Mouse (Mus musculus) left cerebral cortex, adult 9 months (tissue): ENCODE data around the gene Fxyd7.

ENCODE experiments used
- DNase-seq, 2 experiments: peaks; one replicate each; pipeline ENCODE4 v3.0.0; 2022; ENCODE audit warnings: low spot score in 2 of 2

Fxyd7 gene

GRCm38 (mm10) chr7:31007775-31008174 lies 43.5 kb downstream of the Fxyd7 start:
- no peak for DNase-seq

DNA sequence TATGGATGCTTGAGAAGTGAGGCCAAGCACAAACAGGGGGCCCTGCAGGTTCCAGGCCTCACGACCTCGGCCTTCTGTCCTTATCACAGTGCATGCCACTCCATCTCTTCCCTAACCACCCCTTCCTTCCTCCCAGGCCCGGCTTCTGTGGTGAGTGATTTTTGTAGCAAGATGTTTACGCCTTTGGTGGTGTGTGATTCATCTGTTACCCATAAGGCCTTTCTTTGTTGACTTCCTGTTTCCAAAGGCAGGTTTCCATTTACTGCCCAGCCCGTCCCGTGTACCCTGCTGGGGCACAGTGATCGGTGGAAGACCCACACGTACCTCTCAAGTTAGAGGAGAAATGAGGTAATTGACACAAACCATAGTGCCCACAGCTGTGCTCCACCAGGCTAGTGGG lies 48.6 kb downstream of the Fxyd7 start:
- DNase-seq = no peak

GRCm38 (mm10) chr7:31000505-31001020 lies 50.7 kb downstream of the Fxyd7 start:
- DNase-seq = peak in 1 of 2 experiments; percentile 18

DNA sequence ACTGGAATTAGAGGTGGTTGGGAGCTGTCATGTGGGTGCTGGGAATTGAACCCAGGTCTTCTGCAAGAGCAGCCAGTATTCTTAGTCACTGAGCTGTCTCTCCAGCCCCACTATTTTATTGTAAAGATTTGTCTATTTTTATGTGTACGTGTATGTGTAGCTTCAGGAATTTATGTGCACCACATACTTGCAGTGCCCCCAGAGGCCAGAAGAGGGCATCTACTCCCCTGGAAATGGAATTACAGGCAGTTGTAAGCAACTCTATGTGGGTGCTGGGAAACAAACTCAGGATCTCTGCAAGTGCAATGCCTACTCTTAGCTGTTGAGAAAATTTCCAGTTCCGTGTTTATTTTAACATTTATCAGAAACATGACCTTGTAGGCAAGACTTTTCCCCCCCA lies 54.8 kb downstream of the Fxyd7 start:
- DNase-seq = no peak

DNA sequence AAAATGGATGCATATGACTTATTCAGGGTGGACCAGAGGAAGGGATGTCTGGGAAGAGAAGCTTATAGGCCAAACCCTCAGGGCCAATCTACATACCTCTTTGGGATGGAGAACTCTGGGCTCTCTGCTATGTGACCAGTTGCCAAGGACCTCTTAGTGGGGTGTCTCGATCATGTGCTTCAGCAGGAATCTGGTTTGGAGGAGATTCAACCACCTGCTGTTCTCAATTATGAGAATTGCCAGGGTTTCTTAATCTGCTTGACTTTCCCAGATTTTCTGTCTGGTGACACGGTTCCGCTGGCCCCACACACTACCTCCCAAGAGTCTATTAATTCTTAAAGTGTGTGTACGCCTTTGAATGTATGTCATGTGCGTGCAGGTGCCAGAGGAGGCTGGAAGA lies 57.3 kb downstream of the Fxyd7 start:
- no peak for DNase-seq
